Mouse (Mus musculus) stomach, postnatal 0 days (tissue): ENCODE results near the gene Ddi1.

Experiments
- CTCF ChIP-seq: IDR thresholded peaks from 2 replicates; pipeline ENCODE4 v1.5.1; 2016; ENCODE audit warnings: antibody characterized with exemption, low read depth, mild to moderate bottlenecking, moderate library complexity
- EP300 ChIP-seq: optimal IDR thresholded peaks from 2 replicates; pipeline ENCODE3; 2016; ENCODE audit warnings: antibody characterized with exemption

GRCm38 (mm10) chr9:6264820-6265219, 4.8 kb downstream of the Ddi1 start:
- TF ChIP-seq CTCF (no peak), EP300 (no peak)
